In the genomic region with DNA sequence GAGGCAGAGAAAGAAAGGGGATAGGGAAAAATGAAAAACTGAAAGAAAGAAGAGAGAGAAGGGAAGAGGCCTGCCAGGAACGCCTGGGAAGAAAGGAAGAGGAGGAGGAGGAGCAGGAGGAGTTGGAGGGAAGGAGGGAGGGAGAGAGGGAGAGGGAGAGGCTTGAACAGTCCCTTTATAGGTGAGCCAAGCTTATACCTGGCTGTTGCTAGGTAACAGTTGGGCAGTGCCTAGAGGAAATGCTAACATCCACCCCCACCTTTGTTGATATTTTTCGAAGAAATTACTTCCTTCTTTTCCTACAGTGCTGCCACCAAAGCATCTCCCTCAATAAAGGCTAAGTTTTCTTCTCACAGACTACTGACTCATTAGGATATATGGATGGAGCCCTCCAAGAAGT, we compare ENCODE assay signal across 24 mouse cellular contexts.
DNase-seq lines count a peak whose midpoint lies in the region; ATAC-seq and TF ChIP-seq lines count a peak whose summit lies in the region.
"Had no signal": no experiment of that assay in that cellular context is flagged by ENCODE, and none has a peak within 500 bp of the region (broad histone marks: within the 10 kb centered on the region; RNA-seq: fewer than 3 reads in every experiment).

No protein-coding gene starts in this region.

- no peaks in the 10 kb centered on the region for H3K27me3 ChIP-seq in lung, embryonic 16.5 days (ENCODE audit: control insufficient read depth, insufficient read depth, low read depth, low read length)
- H3K27me3 ChIP-seq in intestine, embryonic 15.5 days (replicated peaks) = no peaks in the 10 kb centered on the region
- H3K27me3 ChIP-seq in small intestine, adult 2 months (ENCODE audit: control insufficient read depth, insufficient read depth, low read length) = no peaks in the 10 kb centered on the region
- H3K27me3 ChIP-seq: forebrain, embryonic 13.5 days; heart, embryonic 15.5 days had no signal

- no peak for TF ChIP-seq POLR2A in small intestine, adult 2 months (IDR thresholded peaks at IDR 0.05; ENCODE audit: low read depth, low read length)

- H3K36me3 ChIP-seq in lung, embryonic 16.5 days (ENCODE audit: control insufficient read depth, insufficient read depth, low read length) = no peaks in the 10 kb centered on the region
- H3K36me3 ChIP-seq in intestine, embryonic 15.5 days = no peaks in the 10 kb centered on the region
- H3K36me3 ChIP-seq in small intestine, adult 2 months (ENCODE audit: control insufficient read depth, insufficient read depth, low read length) = no peaks in the 10 kb centered on the region
- H3K36me3 ChIP-seq: forebrain, embryonic 10.5 days; heart, embryonic 12.5 days; heart, embryonic 15.5 days; hindbrain, embryonic 10.5 days had no signal

- ATAC-seq in lung, embryonic 16.5 days (ENCODE audit: low read depth) = peak; percentile 52; the same call in 1 of the 2 replicates
- ATAC-seq in intestine, embryonic 15.5 days = peak; percentile 70
- ATAC-seq: activated CD4-positive, CD25-positive, alpha-beta regulatory T cell, adult 4 months; forebrain, embryonic 13.5 days; forebrain, embryonic 16.5 days; hindbrain, postnatal 0 days had no signal

- no peaks in the 10 kb centered on the region for H3K9me3 ChIP-seq in lung, embryonic 16.5 days (ENCODE audit: control insufficient read depth, low read length)
- no peaks in the 10 kb centered on the region for H3K9me3 ChIP-seq in intestine, embryonic 15.5 days
- H3K9me3 ChIP-seq: forebrain, embryonic 10.5 days; forebrain, embryonic 13.5 days; heart, embryonic 12.5 days; heart, embryonic 15.5 days; hindbrain, embryonic 10.5 days had no signal

- 36% methylated on average over 2 of the region's 2 CpGs for WGBS in lung, embryonic 16.5 days
- 41% methylated on average over 2 of the region's 2 CpGs for WGBS in intestine, embryonic 15.5 days
- WGBS in small intestine, adult 2 months = 12% methylated on average over 2 of the region's 2 CpGs

- no peaks in the 10 kb centered on the region for H3K4me1 ChIP-seq in lung, embryonic 16.5 days (replicated peaks; ENCODE audit: control insufficient read depth, insufficient read depth, low read length)
- no peaks in the 10 kb centered on the region for H3K4me1 ChIP-seq in intestine, embryonic 15.5 days (replicated peaks)
- peaks cover 12% of the 10 kb centered on the region for H3K4me1 ChIP-seq in small intestine, adult 2 months (ENCODE audit: control insufficient read depth, insufficient read depth, insufficient read length, low read length)
- H3K4me1 ChIP-seq: forebrain, embryonic 10.5 days; forebrain, embryonic 13.5 days; heart, embryonic 15.5 days; hindbrain, embryonic 10.5 days had no signal

- no peak overlapping the region for H3K4me3 ChIP-seq in lung, embryonic 16.5 days (ENCODE audit: low read length)
- H3K4me3 ChIP-seq in intestine, embryonic 15.5 days (replicated peaks) = no peak overlapping the region
- no peak overlapping the region for H3K4me3 ChIP-seq in small intestine, adult 2 months (ENCODE audit: low read depth, low read length)
- H3K4me3 ChIP-seq: forebrain, embryonic 10.5 days; forebrain, embryonic 13.5 days; heart, embryonic 12.5 days; heart, embryonic 15.5 days; hindbrain, embryonic 10.5 days had no signal

- H3K4me2 ChIP-seq in lung, embryonic 16.5 days (ENCODE audit: low read depth, low read length) = no peak overlapping the region
- H3K4me2 ChIP-seq in intestine, embryonic 15.5 days (replicated peaks) = no peak overlapping the region
- H3K4me2 ChIP-seq: forebrain, embryonic 13.5 days; heart, embryonic 12.5 days; heart, embryonic 15.5 days; hindbrain, embryonic 14.5 days had no signal

- no peak for TF ChIP-seq CTCF in small intestine, adult 2 months (IDR thresholded peaks at IDR 0.05; ENCODE audit: extremely low read depth, insufficient read length, insufficient replicate concordance, low read depth, low read length)

- no peak overlapping the region for H3K27ac ChIP-seq in lung, embryonic 16.5 days (ENCODE audit: low read length)
- H3K27ac ChIP-seq in intestine, embryonic 15.5 days = no peak overlapping the region
- H3K27ac ChIP-seq in small intestine, adult 2 months (ENCODE audit: insufficient read depth, low read depth, low read length) = peak overlapping the region; percentile 79
- H3K27ac ChIP-seq: forebrain, embryonic 10.5 days; forebrain, embryonic 13.5 days; heart, embryonic 15.5 days; hindbrain, embryonic 10.5 days; hindbrain, embryonic 14.5 days; hindbrain, postnatal 0 days had no signal

- DNase-seq in lung, postnatal 4 days = no peak
- no peak for DNase-seq in layer of hippocampus, adult 9-10 months (ENCODE audit: low spot score)
- no peak for DNase-seq in gastrocnemius, adult 18-20 months (ENCODE audit: low spot score)
- DNase-seq: adrenal gland, adult 8-10 months; adrenal gland, postnatal 25 days; cerebellum, adult 18-20 months; cerebellum, adult 9-10 months; cerebellum, postnatal 14 days; gastrocnemius, postnatal 25 days; heart, adult 18-20 months; heart, postnatal 10 days; heart, postnatal 36 days had no signal

- H3K9ac ChIP-seq in lung, embryonic 16.5 days (ENCODE audit: low read length) = no peak overlapping the region
- H3K9ac ChIP-seq in intestine, embryonic 15.5 days = no peak overlapping the region
- H3K9ac ChIP-seq: forebrain, embryonic 13.5 days; heart, embryonic 12.5 days; heart, embryonic 15.5 days; hindbrain, embryonic 14.5 days had no signal
